Mouse (Mus musculus) gastrocnemius, postnatal 10 days (tissue): Measurements from ENCODE around the gene Taok1. TPM values are rescaled to one million over a fixed set of nuclear protein-coding genes. Genes with fewer than 3 reads are reported as not detected.

Source experiments
- DNase-seq: peaks from one replicate; pipeline ENCODE4 v3.0.0; 2021; ENCODE audit warnings: mixed read lengths
- total RNA-seq, 2 experiments: library from RNA; stranded (reverse); gene quantifications; 2 replicates each; pipeline ENCODE4 v1.2.3; 2021

Taok1 gene
- total RNA-seq, 2 experiments from 2014 or later = 39.7 to 43.7 TPM

DNA sequence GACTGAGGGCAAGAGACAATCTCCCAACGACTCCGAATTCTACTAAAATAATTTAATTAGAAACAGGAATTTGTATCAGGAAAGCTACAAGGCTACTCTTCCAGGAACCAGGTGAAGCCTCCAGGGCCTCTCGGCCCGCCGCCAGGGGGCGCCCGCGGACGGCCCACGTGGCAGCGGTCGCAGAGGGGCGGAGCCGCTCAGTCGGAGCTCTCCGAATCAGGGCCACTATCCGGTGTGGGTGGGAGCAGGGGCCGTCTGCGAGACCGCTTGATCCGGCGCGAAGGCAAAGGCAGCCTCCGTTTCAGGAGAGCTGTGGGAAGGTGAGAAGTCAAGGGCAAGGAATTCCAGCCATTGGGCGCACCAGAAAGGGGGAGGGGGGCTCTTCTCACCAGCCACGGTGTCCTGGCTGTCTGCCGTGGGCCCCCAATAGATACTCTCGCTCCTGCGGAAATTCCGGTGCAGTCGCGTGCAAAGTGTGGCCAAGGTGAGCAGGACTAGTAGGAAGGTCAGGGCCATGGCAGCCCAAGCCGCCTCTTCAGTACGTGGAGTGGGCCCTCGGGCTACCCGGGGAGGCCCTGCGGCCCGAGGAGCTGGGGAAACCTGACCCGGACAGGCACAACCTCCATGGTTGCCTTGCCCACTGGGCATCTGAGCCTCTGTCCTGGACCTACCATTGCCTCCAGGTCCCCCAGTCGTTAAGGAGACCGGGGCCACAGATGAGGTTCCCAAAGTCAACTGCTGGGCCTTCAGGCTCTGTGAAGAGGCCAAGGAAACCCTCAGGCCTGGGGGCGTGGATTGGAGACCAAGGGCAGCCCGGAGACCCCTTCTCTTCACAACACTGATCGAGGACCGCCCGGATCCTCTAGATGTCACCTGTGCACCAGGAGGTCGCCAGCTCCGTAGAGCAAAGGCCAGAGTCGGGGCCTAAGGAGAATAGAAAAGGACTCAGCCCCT, 99.3 kb downstream of the Taok1 start:
- DNase-seq = peak; percentile 90

DNA sequence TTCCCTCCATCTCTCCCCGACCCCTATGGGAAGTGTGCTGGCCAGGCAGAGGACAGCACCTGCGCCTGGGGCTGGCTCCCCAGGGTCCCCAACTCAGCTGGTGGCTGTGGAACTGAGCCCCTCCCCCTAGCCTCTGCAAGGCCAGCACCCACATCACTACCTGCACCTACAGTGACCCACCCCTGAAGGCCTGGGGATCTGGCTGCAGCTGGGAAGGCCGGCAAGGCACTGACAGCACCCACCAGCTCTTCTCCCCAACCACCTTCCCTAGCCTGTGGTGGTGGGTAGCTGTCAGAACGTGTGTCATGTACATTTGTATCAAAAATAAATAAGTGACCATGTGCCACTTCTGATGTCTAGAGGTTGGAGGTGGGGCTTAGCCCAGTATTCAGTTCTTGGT, 100.2 kb downstream of the Taok1 start:
- no peak for DNase-seq

DNA sequence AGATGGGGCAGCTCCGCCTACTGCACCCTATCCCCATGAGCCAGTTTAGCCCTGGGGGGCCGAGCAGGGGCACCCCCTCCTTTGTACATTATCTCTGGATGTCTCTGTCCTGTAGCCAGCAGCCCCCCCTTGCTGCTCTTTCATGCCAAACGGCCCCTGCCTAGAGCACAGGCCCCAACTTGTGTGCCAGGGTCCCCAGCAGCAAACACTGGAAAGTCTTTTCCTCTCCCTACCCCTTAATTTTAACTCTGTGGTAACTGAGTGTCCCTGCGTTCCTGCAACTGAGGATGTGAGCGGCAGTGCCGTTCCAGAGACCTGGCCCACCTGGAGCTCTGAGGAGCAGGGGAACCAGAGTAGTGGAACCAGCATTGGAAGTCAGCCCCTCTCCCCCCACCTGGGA, 100.7 kb downstream of the Taok1 start:
- no peak for DNase-seq

DNA sequence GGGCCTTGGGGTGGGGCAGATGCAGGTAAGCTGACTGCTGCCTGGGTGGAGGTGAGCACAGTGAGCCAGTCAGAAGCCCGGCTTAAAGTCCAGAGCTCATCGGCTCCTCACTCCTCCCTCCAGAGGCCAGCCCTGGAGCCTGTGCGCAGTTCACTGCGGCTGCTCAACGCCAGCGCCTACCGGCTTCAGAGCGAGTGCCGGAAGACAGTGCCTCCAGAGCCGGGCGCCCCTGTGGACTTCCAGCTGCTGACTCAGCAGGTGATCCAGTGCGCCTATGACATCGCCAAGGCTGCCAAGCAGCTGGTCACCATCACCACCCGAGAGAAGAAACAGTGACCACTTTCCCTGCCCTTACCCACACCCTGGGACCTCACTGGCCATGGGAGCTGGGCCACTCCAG, 101.3 kb downstream of the Taok1 start:
- no peak for DNase-seq

DNA sequence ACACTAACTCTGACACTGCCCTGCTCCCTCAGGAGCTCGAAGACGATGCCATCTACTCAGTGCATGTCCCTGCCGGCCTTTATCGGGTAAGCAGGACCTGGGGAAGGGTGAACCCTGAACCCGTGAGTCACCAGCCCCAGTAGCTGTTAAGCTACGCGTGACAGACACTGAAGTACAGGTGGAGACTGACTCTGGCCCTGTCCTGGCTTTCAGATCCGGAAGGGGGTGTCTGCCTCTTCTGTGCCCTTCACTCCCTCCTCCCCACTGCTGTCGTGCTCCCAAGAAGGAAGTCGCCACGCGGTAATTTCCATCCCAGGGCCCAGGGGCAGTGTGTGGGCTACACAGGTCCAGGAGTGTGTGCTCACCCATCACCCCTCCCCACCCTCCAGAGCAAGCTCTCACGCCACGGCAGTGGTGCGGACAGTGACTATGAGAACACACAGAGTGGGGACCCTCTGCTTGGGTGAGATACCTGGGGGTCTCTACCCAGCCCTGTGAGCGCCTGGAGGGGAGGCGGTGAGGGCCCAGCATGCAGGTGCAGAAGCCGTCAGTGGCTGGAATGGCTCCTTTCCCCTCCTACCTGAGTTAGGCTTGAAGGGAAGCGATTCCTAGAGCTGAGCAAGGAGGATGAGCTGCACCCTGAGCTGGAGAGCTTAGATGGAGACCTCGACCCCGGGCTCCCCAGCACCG, 102.2 kb downstream of the Taok1 start:
- DNase-seq = no peak

DNA sequence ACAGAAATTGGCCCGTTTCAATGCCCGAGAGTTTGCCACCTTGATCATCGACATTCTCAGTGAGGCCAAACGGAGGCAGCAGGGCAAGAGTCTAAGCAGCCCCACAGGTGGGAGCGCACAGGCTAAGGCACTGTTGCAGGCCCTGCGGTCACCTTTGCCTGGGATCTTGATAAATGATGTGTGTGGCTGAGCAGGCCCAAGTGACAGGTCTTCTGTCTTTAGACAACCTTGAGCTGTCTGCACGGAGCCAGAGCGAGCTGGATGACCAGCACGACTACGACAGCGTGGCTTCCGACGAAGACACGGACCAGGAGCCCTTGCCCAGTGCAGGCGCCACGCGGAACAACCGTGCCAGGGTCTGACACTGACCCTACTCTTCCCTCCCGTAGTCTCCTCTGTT, 103.2 kb downstream of the Taok1 start:
- DNase-seq = no peak

DNA sequence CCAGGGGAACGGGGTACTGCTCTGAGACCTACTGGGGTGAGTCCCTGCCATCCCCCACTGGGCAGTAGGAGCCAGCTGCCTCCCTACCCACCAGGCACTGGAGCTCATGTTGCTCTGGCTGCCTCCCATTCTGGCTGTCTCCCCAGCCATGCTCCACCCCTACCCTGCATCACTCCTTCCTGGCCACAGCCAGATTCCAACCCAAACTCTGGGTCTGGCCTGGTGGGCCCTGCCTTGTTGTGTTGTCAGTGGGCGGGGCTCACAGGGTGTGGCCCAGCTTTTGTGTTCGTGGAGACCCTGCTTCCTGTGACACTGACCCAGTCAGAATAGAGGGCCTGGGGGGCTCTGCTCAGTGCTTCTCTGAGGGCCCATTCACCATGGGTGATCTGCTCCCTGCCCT, 104.1 kb downstream of the Taok1 start:
- DNase-seq = peak; percentile 56

DNA sequence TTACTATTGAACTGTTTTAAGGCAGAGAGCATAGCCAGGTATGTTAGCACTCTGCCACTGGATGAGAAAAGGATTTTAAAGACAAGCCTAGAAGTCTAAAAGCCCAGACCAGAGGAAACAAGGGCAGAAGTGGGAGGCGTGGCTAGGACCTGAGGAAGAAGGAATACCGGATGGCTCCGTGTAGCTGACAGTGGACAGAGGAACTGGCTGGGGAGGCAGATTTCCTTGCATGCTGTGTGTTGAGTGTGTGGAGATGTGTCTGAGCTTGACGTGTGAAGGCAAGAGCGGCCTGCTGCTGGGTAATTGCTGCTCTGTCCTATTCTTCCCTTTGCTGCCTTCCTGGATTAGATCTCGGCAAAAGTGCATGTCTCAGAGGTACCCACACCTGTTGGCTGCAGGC, 105.1 kb downstream of the Taok1 start:
- no peak for DNase-seq

DNA sequence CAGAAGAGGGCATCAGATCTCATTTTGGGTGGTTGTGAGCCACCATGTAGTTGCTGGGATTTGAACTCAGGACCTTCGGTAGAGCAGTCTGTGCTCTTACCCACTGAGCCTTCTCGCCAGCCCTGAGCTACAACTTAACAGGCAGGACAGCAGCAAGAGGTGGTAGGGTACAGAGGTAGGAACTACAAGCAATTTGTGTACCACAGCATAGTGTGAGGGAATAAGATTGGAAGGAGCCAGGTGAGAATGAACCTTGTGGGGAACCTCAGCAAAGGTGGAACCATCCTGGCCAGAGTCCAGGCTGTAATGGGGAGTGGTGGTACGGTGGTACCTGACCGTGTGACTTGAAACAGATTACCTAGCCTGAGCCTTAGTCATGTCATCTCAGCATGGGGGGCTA, 105.6 kb downstream of the Taok1 start:
- peak; percentile 5 for DNase-seq

DNA sequence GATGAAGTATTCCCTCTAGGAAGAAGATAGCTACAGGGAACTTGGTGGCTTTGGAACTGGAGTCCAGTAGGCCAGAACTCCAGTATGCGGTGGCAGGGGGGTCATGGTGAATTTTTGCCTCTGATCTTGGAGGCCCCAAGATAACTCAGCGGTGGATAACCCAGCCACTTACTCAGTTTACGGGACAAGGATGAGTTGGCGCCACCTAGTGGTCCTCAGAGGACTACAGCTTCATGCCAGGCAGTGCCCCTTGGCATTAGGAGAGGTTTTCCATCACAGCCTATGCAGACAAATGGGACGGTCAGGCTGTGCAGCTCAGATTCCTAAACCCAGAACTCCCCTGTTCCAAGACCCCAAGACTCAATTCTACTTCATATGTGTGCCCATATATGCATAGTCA, 106.2 kb downstream of the Taok1 start:
- peak; percentile 79 for DNase-seq

DNA sequence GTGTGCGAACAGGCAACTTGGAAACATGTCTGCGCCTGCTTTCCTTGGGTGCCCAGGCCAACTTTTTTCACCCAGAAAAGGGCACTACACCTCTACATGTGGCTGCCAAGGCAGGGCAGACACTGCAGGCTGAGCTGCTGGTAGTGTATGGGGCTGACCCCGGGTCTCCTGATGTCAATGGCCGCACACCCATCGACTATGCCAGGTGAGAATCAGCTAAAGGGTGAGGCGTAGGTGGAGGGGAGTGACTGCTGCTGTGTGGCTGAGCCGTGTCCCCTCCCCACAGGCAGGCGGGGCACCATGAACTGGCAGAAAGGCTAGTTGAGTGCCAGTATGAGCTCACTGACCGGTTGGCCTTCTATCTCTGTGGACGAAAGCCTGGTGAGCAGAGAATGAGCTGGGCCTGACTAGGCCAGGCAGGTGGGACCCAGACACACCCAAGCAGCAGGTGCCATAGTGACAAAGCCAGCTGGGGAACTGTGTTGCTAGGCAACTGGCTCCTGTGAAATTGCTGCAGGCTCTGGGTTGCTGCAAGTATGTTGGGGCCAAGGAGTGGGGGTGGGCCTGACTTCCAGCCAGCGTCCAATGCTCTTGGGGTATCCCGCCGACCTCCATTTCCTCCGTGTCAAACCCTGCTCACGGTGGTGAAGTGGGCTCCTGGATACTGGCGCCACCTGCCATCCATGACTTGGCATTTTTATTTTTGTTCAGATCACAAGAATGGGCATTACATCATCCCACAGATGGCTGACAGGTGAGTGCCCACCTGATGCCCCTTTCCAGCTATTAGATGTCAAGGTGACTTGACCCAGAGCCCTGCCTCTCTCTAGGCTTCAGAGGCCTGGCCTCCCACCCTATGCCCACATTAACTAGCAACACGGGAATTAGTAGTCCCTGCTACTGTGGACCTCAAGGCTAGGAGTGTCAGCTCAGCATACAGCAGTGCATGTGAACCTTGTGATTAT, 107.0 kb downstream of the Taok1 start:
- peak; percentile 4 for DNase-seq

DNA sequence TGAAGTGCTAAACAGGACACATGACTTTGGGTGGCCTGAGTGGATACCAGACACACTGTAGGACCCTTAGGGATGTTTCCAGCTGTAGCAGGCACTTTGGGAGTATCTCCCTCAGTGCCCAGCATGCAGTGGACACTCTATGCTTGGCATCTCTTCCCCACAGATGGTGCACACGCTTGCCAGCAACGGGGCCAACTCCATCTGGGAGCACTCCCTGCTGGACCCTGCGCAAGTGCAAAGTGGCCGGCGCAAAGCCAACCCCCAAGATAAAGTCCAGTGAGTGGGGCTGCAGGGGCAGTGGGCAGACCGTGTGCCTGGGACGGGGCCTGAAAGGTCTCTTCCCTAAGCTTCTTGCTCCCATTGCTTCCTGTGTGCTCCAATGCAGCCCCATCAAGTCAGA, 108.3 kb downstream of the Taok1 start:
- DNase-seq = no peak

DNA sequence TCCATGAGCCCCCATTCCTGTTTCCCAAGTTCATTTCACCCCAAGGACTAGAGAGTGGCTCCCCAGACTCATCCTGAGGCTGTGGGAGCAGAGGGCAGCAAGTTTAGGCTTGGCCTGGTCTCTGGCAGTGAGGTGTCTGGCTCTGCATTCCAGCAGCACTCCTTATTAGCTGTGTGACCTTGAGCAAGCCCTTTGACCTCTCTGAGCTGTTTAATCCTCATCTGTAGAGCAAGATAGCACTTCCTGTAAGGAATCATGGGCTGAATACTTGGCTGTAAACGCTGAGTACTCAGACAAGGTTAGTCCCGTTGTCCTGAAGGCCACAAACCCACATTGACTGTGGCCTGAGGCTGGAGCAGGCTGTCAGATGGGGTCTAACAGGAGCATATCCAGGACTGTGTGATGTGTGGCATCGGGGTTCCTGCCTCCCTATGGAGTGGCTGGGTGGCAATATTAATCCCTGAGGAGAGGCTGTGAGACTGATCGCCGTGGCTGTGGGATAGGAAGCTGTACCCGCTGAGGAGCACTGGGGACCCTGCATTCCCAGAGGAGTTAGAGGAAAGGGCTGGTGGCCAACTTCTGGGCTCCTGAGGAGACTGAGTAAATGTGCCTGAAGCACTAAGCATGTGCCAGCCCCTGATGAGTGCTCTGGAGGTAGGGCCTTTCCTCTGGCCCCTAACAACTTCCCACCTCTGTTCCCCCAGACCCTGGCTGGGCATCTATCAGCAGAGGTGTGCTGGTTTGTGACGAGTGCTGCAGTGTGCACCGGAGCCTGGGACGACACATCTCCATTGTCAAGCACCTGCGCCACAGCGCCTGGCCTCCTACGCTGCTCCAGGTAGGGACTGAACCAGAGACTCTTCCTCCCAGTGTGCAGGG, 109.1 kb downstream of the Taok1 start:
- DNase-seq = no peak

DNA sequence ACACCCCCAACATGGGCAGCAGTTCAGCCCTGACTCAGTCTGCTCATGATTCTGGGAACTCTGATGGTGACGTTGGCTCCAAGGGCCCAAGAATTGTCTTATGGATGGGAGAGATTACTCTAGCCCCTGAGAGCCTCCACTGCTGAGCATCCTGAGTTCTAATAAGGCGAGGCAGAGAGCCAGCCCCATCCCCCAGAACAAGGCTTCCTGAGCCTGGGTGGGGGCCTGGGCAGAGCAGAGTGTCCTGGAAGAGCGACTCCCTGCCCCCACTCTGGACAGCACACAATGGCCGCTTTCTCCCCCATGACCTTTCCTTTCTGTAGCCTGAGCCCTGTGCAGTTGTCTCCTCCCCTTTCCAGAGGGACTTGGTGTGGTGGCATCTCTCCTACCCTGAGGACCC, 109.8 kb downstream of the Taok1 start:
- no peak for DNase-seq

DNA sequence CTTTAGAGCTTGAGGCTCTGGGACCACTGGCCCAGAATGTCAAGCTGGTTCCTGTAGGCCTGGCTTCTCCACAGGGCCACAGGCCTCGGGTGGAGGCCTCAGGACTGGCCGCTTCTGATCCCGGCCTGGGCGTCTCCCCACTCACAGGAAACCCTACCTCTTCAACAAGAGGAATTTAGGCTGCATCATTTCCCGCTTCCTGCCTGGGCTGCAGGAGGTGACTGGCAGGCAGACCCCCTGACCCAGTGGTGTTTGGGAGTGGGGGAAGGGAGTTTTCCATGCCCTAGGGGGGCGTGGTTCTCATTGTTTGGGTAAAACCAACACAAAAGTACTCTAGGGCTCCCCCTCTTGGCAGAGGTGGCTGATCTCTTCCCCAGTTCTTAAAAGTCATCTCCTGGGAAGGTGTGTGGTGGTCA, 110.3 kb downstream of the Taok1 start:
- DNase-seq = no peak

DNA sequence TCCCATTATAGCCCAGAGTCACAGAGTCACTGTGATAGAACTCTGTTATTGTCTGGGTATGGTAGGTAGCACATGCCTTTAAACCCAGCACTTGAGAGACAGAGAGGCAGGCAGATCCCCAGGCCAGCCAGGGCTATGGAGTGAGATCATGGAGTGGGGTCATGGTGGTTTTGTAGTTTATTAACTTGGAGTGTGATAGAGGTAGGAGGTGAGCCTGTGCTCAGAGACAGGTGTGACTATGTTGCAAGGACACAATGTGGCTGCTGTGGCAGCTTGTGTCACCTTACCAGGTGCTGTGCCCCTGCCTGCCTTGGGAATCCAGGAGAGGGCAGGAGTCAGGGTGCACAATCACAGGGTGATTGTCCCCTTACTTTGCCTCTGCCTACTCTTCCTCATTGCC, 112.1 kb downstream of the Taok1 start:
- no peak for DNase-seq

DNA sequence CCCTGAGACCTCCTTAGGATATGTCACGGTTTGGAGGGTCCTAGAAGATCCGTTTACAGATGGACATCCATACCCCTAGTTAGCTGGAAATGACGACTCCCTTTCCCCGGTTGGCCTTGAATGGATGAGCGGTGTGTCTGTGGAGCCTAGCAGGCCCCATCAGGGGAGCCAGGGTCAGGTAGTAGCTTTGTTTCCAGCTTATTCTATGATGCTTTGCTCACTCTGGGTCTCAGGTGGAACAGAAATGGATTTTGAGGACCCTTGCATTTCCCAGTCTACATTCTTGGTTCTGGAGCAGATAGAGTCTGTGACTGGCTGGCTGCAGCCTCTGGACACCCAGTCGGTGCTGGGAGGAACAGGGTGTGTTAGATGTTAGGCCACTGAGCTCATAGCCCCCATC, 112.8 kb downstream of the Taok1 start:
- DNase-seq = no peak

DNA sequence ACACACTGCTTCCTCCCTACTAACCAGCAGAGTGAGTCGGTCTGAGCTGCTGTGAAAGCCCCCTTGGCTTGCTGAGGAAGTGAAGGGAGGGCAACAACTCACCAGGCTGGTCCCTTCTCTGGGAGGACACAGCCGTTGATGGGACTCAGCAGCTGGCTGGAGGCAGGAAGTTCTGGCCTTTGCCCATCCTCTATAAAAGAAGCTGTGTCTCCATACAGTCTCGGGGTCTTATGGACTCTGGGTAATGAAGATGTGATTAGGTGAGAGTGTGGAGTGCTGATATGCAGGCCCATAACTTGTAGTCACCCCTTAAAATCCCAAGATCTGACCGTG, 113.3 kb downstream of the Taok1 start:
- DNase-seq = no peak

DNA sequence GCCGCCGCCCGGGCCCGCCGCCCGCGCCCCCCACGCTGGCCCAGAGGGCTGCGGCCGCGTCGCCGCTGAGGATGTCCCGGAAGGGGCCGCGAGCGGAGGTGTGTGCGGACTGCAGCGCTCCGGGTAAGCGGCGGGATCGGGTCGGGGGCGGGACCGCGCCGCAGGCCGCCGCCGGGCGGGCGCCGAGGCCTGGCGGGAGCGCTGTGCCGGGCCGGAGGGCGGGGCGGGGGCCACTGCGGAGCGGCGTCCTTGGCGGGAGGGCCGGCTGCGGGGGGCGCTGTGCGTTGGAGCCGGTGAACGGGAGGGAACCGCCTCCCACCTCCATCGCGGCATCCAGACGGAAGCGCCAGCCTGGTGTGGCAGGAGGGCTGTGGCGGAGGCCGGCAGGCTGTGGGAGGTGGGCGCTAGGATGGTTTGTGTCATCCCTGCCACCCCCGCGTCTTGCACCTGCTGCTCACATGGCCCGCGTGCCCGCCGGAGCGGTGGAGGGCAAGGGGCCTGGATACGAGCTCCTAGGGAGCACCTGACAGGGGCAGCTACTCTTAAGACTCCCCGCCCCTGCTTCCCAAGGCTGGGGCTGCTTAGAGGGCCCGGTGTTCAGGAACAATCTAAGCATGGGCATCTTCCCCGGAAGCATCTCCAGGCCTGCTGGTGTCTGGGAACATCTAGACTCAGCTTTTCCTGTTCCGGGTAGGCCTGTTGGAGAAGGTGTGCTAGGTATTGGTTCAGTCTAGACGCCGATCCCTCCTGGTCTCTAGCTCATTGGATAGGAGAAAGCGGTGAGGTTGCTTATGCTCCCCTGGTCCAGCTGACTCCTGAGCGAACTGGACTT, 113.9 kb downstream of the Taok1 start, which contains the start of gene Git1:
Gene Git1 (plus strand): TSS at position 51 of the 832 bp plus-strand sequence.
- peak; percentile 62 for DNase-seq

DNA sequence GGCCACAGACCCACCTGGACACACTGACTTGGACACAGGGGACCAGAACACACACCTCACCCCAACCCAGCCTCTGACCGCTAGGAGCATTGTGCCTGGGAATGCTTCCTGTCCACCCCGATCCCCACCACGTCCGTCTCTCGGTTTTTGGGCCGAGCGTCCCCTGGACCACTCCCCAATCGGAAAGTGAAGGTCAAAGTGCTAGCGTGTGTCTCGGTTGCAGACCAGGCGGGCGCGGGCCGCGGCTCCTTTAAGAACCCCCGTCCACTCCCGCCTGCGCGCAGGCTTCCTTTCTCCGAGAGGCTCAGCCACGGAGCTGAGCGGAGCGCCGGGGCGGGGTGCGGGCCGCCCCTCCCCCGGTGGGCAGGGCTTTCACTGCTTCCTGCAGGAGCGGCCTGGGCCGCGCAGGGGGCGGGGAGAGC, 114.7 kb downstream of the Taok1 start:
- DNase-seq = peak; percentile 93
